Mouse (Mus musculus) natural killer cell, adult 2 months (primary cell): ENCODE results near the gene Slc16a10.

Experiments
- DNase-seq, 2 experiments: peaks; one replicate each; pipeline ENCODE4 v3.0.0; 2022; ENCODE audit warnings: low spot score in 2 of 2

The Slc16a10 gene

DNA sequence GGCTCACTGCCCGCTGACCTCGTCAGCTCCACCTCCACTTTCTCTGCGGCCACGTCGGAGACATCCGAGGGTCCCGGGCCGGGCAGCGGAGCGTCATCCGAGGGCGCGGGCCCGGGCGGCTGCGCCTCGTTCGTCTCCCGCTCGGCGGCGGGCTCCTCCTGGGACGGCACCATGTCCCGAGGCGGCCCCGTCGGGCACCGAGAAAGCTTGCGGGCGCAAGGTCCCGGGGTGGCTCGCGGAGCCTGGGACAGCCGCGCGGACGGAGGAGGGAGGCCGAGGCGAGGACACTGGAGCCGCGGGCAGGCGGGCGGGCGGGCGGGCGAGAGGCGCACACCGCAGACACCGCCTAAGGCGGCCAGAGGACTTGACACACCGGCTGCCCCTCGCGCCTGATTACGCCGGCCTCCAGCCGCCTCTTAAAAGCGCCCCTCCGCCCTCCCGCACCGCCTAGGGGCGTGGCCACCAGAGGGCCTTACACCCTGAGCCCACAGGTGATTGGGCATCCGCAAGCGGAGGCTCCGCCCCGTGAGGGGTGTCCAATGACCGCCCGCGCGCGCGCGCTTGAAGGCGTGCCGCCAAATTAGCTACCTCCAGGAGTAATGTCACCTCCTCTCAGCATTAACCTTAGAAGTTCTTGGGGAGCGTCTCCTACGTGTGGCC, at the start of gene Slc16a10:
TSS of gene Slc16a10 (minus strand) at position 395 of the 660 bp plus-strand sequence.
- DNase-seq: peak; percentile 94 to 96

DNA sequence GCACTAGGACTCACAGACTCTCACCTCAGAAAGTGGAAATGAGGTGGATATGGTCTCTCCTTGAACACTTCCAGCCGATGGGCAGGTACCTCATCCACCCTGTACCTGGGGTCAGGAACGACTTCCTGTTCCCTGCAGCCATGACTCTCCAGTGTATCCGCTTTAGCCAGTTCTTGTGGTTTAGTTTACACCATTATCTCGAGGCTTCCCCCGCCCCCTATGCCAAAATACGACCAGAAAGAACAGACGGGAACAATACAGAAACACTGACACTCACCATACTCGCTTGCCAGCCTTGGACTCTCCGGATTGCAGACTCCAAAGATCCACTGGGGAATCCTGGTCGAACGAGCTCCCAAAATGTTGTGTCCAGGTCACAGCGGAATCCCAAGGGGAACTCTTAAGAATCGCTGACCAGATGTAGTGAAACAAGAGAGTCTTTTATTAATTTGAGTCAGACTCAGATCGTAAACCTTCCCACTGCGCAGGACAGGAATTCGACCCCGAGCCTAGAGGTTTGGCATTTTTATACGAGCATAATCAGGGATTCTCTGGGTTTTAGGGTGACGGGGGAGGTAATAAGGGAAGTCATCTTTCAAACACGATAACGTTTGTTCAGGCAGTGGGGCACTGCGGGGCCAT, 49.4 kb upstream of the Slc16a10 start:
- no peak for DNase-seq

DNA sequence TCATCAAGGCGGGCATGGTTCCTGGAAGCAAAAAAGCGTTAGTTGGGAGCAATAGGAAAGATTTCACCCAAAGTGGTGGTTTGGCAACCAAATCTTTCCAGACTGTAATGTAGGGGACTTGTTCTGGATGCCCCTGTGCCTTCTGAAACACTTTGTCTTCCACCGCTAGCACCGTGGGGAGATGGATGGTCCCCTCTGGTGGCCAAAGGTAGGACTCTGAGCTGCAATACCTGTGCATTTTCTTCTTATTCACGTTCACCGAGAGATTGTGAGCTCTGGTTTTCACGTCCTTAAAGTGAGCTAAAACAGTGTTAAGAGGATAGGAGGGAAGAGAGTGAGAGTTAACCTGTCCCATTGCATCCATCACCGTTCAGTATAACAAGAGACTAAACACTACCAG, 48.8 kb upstream of the Slc16a10 start:
- peak in 1 of 2 experiments; percentile 20 for DNase-seq

DNA sequence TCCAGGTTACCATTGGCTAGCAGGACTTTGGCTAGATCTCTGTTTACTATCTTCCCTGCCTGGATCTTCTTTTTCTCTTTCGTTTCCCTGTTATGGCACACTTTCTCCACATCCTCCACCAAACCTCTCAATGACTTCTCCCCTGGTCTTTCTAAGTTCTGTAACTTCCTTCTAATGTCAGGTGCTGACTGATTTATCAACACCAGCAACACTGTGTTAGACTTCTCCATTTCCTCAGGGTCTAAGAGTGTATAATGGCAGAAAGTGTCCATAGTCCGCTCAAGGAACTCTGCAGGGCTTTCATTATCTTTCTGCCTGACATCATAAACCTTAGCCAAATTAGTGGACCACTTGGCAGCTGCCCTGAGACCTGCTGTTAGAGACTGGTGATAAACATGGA, 47.6 kb upstream of the Slc16a10 start:
- DNase-seq: no peak

DNA sequence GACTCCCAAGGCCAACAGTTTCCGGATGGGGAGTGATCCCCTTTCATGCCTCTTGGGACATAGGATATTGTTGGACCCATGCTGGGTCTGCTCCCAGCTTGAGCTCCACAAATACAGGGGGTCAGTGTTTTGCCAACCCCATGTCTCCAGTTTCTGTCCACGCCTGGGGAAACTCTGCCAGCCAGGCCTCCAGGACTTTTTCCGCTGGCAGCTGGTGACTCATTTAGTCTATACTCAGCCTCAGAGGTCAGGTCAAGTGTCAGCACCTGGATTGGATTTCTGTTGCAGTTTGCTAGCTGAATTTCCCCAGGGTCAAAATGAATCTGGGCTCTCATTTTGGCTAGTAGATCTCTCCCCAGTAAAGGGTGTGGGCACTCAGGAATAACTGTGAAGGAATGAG, 46.8 kb upstream of the Slc16a10 start:
- DNase-seq: no peak

DNA sequence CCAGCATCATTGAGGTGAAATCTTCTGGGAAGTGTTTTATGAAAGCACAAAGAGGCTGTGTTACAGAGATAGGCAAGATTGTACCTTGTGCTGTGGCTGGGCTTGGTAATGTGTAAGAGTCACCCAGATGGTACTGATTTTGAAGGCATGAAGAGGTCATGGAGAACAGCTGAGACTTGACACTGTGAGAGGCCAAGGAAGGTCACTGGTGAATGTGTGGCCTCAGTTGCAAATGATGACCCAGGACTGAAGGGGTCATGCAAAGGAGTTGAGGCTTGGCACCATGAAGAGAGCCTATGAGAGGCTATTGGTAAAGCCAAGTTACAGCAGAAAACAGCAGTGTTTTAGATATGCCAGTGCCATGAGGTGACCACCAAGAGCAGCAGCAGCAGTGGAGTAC, 43.9 kb upstream of the Slc16a10 start:
- no peak for DNase-seq

DNA sequence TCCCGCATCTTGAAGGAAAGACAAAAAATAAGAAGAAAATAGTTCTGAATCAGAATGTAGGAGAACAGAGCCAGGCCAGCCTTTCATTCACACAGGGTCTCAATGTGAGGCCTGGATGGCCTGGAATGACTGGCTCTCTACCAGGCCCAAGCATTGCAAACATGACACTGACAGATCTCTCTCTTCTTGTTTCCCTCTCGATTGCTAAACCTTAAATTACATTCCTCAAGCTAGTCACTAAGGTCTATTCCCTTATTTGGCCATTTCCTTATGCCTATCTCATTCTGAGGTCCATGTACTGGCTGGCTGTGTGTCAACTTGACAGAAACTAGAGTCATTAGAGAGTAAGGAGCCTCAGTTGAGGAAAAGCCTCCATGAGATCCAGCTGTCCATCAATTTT, 38.0 kb upstream of the Slc16a10 start:
- no peak for DNase-seq

DNA sequence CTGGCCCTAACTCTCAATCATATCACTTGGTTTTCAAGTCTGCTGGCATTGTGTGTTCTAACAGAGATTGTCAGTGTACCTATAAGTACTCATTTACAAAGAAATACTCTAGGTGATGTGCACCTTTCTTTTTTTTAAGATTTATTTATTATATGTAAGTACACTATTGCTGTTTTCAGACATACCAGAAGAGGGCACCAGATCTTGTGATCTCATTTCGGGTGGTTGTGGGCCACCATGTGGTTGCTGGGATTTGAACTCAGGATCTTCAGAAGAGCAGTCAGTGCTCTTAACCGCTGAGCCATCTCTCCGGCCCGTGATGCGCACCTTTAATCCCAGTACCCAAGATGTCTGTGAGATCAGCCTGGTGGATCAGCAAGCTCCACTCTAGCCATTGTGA, 37.1 kb upstream of the Slc16a10 start:
- DNase-seq: no peak

DNA sequence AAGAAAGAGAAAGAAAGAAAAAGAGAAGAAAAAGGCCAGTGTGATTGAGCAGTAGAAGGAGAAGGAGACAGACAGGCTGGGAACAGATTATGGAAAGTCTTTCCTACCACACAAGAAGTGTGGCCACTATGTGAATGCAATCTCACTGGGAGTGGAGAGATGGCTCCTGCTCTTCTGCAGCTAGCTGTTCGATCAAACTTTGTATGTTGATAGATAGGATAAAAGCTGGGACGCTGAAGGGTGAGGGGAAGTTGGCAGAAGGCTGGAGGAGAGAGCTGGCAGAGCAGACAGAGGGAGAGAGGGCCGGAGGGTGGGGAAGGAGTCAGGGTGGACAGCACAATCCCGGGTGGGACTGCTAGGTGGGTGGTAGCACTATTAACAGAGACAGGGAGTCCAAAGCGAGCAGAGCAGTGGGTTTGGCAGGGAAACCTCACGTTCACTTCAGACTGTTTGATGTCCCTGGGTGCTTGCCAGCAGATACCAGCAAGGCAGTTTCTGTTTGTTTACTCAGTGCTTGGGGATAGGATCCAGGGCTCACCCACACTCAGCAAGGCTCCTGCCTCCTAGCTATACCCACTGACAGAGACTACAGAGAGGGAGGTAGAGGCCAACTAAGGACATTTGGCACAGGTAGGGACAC, 35.4 kb upstream of the Slc16a10 start:
- DNase-seq: no peak

DNA sequence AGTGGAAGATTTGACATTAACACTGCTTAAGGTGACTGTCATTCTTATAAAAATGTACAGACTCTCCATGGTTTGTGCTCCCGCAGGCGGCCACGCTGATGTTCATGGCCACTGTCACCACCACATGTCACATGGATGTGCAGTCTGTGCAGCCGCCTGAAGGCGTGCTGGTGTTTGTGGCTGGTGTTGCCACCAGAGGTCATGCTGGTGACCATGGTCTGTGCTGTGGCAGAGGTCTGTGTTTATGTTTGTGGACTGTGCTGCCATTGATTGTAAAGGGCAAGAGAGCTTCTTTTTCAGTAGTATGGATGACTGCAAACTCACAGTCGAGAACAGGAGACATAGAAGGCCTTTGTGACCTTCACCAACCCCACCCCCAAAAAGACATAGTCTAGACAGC, 30.1 kb upstream of the Slc16a10 start:
- no peak for DNase-seq

DNA sequence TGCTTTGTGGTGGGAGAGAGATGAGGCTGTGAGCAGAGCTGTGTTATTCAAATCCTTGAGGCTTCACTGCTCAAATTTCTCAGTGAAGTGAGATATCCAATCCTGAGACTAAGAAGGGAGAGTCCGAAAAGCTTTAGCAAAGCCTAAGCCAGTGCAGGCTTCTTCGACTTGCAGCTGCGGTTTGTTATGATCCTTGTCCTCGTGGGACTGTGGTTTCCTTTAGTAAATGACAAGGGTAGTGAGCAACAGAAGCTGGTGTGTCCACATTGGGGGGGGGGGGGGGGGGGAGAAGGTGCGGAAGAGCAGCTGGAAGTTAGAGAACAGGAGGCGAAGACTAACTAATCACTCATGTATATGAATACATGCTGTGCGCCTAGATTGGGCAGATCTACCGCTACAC, 29.2 kb upstream of the Slc16a10 start:
- no peak for DNase-seq

DNA sequence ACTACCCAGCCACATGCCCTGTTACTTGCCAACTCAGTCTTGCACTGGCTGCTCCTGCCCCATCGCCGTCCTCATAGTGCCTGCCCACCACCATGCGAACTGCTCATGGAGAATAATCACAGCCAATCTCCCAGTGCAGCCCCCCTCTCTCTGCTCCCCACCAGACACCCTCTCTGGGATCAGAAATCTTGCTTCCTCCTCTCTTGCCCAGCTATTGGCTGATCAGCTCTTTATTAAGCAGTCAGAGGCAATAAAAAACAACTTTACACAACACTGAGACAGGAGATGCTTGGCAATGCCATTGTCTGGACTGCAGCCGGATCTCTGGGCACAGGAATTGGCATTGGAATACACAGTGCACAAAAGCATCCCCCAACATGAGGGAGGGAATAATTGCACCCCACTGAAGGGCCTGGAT, 28.1 kb upstream of the Slc16a10 start:
- no peak for DNase-seq

DNA sequence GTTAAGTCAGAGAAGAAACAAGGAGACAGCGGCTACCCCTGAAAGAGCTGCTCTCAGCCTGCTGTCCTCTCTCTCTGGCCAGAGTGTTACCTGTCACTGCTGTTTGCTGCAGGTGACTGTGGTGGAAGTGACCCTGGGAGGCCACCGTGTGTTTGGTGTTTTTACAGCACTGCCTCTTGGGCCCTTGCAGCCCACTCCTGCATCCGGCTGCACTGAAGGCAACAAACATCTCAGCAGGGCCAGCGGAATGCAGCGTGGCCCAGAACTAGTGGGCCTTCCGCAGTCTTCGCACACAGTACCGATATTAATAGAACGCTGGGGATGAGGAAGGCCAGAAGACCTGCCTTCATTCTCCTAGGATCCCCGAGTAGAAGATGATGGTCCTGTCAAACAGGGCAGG, 27.5 kb upstream of the Slc16a10 start:
- DNase-seq: no peak

DNA sequence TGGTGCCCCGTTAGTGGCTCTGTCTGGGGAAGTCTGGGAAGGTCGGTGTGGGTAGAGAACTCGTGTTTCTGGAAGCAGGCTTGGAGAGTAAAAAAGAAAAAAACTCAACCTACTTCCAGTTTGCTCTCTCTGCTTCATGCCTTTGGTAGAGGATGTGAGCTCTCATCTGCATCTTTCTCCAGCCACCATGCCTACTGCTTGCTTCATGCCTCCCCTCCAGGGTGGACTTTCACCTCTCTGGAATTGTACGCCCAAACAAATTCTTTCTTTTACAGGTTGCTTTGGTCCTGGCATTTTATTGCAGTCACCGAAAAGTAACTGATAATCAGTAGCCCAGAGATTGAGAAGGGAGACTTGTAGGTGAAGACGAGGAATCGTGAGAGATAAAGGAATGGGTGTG, 27.0 kb upstream of the Slc16a10 start:
- DNase-seq: no peak

DNA sequence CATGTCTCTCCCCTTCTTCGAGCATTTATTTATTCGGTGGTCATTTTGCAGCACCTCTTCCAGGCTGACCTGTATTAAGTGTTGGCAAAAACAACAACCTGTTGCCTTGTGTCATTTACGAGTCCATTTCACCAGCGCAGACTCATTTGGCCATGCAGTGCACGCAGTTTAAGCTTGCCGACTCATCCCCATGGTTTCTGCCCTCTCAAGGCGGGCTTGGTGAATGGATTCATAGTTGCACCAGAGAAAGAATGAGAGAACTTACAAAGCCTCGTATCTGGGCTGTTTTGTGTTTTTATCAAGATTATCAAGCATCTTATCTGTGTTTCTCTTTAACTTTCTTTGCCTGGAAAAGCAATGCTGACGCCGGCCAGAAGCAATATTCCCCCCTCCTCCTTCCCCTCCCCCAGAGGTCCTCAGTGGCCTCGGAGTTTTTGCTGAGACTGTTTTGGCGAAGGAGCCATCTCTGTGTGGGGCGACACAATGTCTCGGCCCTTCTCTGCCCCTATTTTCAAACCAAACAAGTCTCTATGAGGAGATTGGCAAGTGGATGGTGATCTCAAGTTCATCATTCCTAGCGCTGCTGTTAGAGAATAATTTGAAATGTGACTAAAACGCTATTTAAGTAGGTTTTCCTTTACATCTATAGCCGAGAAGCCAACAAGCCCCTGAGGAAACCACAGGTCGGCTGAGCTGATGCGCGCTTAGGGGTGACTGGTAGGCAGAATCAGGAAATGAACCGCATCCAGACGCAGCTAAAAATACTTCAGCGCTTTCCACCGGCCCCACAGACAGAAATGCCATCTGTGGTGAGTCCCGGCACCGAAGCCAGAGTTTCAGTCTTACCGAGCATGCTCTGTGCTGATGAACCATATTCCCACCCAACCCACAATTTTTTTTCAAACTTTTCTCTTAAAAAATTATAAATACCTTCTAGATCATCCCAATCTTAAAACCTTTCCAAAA, 22.6 kb upstream of the Slc16a10 start:
- DNase-seq: peak; percentile 45 to 58

DNA sequence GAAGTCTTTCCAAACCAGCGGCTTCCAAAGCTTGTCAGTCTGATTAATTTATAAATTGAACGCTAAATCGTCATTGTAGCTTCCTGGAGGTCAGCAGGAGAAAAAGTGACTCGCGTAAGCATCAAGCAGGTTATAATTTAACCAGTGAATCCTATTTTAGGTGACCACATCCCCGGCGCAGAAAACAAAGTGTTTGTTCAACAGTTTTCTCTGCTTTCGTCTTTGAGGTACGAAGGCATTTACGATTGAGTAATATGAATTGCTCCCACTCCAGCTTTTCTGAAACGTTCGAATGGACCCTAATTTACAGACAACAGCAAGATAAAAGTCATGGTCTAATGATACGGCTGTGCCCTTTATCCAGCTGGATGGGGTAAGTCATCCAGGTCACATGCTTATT, 21.9 kb upstream of the Slc16a10 start:
- DNase-seq: peak; percentile 11 to 31

DNA sequence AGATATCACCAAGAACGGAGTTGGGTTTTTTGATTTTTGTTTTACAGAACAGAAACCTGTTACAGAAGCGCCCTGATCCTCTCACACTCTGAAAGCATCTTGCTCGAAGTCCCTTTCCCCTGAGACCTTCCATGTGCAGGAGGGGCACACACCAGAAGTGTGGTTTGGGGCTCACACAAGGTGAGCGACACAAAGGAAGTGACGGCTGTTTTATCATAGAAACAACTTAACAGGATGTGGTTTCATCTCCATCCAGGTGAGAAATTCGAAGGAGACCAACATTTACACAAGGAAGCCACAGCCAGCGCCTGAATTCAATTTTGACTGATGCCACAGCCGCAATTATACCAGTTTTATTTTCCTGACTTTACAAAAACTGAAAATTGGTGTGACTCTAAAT, 21.3 kb upstream of the Slc16a10 start:
- DNase-seq: peak; percentile 48 to 66

DNA sequence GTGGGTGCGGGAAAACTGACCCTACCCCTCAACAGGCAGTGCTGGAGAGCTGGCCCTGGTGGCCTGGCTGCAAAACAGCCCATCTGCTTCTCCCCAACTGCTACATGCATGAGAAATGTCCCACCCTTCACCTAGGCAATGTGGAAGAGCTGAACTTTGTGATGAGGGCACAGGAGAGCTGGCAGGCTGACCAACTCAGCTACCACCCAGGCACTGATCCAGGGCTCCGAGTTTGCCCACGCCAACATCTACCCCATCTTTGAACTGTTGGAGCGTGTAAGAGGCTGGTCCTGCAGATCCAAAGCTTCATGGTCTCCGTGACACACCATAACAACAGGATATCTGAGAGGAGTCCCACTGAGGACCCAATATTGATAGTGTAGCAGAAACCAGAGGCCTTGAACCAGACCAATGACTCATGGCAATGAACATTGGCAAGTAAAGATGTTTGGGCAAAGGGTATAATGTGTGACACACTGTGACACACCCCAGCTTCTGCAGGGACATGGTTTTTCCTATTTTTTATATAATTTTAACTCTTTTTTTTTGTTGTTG, 19.7 kb upstream of the Slc16a10 start:
- DNase-seq: no peak

DNA sequence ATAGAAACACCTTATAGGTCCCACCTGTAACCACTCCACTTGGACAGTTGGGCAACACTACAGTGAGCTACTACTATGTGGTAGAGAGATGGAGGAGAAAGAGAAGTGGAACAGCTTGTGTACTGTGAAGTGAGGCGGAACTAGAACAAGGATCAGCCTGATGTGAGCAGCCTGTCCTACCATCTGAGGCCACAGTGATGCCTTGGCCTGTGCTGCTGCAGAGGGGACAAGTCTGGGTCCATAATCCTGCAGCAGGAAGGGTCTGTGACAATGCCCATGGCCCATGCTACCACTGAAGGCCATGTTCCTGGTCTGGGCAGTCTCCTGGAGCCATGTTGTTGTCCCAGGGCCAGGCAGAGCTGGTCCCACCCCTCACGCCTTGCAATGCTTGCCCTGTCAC, 19.2 kb upstream of the Slc16a10 start:
- DNase-seq: no peak

DNA sequence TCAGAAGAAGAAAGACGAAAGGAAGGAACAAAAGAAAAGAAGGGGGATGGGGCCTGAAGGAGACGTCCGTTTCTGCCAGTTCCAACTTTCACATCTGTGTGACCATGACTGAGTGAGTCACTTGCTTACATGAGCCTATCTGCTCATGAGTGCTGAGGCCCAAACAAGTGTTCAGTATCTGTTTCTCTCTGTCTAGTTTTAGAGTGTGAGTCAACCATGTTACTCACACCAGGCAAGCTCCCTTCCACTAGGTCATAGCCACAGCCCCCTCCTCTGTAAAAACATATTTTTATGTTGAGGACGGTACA, 10.4 kb upstream of the Slc16a10 start:
- no peak for DNase-seq

DNA sequence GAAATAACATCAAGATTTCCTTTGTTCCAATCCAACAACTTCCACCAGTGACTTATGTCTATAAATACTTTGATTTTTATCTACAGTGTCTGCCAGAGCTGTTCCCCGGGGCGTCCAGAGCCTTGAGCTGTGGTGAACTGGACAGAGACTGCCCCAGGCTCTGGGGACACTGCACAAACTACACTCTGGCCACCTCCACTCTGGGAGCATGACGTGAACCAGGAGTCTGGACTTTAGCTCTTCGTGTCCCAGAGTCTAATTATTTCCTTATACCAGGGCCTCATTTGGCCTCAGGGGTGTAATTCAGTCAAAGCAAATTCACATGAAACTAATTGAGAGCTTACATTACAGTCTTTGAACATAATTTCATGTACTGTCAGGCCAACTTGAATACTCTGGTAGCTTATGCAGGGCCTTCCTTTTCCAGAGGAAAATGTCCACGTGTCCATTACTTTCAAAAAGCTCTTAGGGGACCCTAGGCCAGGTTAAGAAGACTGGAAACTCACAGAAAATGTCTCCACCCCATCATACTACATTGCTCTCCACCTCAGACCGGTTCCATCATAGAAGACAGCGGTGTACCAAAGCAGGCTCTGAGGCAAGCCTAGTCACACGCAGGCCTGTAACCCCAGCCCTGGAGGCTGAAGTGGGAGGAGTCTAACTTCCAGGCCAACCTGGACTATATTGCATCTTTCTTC, 9.9 kb upstream of the Slc16a10 start:
- DNase-seq: no peak
